Mouse (Mus musculus): ENCODE data around the gene Ccdc191. TPM values are rescaled to one million over a fixed set of nuclear protein-coding genes. Genes with fewer than 3 reads are reported as not detected.

Gene Ccdc191
- polyA plus RNA-seq, 2 experiments: 4.4 to 6.2 TPM

- Histone ChIP-seq H3K4me2 (replicated peaks; ENCODE audit: low read depth, low read length, severe bottlenecking) (no peak overlapping the region), H3K27ac (replicated peaks; ENCODE audit: low read depth, low read length) (no peak overlapping the region), H3K4me3 (replicated peaks; ENCODE audit: low read length) (no peak overlapping the region), H3K9ac (ENCODE audit: low read depth, low read length, severe bottlenecking) (no peak overlapping the region), H3K9me3 (ENCODE audit: control insufficient read depth, low read length) (no peaks in the 10 kb centered on the region), H3K4me1 (ENCODE audit: control insufficient read depth, insufficient read depth, low read length) (no peaks in the 10 kb centered on the region; the same call in 1 of the 2 replicates), H3K36me3 (ENCODE audit: control insufficient read depth, insufficient read depth, low read length) (no peaks in the 10 kb centered on the region), H3K27me3 (ENCODE audit: control insufficient read depth, insufficient read depth, low read length) (no peaks in the 10 kb centered on the region)
- 64% methylated on average over 3 of the region's 3 CpGs for WGBS
- DNase-seq (ENCODE audit: low spot score): no peak
- TF ChIP-seq POLR2A (IDR thresholded peaks at IDR 0.05; ENCODE audit: borderline replicate concordance, extremely low read depth, insufficient read depth, insufficient read length): no peak
- no peak for ATAC-seq (ENCODE audit: low FRiP score, low read depth)
These were observed 46.3 kb downstream of the Ccdc191 start for GRCm38 (mm10) chr16:43935892-43936291.

GRCm38 (mm10) chr16:43940846-43941245 lies 51.2 kb downstream of the Ccdc191 start:
- Histone ChIP-seq H3K4me3 (replicated peaks; ENCODE audit: low read length) (no peak overlapping the region), H3K27ac (replicated peaks; ENCODE audit: low read depth, low read length) (no peak overlapping the region), H3K4me2 (replicated peaks; ENCODE audit: low read depth, low read length, severe bottlenecking) (no peak overlapping the region), H3K9me3 (ENCODE audit: control insufficient read depth, low read length) (no peaks in the 10 kb centered on the region), H3K9ac (ENCODE audit: low read depth, low read length, severe bottlenecking) (no peak overlapping the region), H3K27me3 (ENCODE audit: control insufficient read depth, insufficient read depth, low read length) (no peaks in the 10 kb centered on the region), H3K4me1 (ENCODE audit: control insufficient read depth, insufficient read depth, low read length) (no peaks in the 10 kb centered on the region; the same call in 1 of the 2 replicates), H3K36me3 (ENCODE audit: control insufficient read depth, insufficient read depth, low read length) (no peaks in the 10 kb centered on the region)
- TF ChIP-seq POLR2A (IDR thresholded peaks at IDR 0.05; ENCODE audit: borderline replicate concordance, extremely low read depth, insufficient read depth, insufficient read length): no peak
- DNase-seq (ENCODE audit: low spot score) (no peak), ATAC-seq (ENCODE audit: low FRiP score, low read depth) (no peak)
- WGBS: 32% methylated on average over 4 of the region's 4 CpGs

DNA sequence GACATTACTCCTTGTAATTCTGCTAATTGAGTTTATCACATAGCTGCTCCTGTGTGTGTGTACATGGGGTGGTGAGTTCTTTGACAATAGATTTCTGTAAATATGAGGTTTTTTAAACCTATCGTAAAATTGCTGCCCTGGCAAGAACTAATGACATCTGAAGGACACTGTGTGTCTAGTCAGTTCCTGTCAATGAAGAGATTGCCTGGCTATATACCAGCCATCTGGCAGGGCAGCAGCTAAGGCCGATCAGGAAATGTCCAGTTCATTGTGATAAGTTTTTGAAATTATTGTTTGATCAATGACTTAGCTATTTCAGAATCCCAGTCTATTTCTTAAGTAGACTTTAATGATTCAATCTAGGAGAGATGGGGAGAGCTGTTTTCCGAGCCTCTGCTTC lies 55.8 kb downstream of the Ccdc191 start:
- no peak for TF ChIP-seq POLR2A (IDR thresholded peaks at IDR 0.05; ENCODE audit: borderline replicate concordance, extremely low read depth, insufficient read depth, insufficient read length)
- H3K27me3 ChIP-seq (ENCODE audit: control insufficient read depth, insufficient read depth, low read length): no peaks in the 10 kb centered on the region
- ATAC-seq (ENCODE audit: low FRiP score, low read depth) (no peak), DNase-seq (ENCODE audit: low spot score) (no peak)
- 86% methylated on average over 3 of the region's 3 CpGs for WGBS
- H3K9me3 ChIP-seq (ENCODE audit: control insufficient read depth, low read length): no peaks in the 10 kb centered on the region
- H3K9ac ChIP-seq (ENCODE audit: low read depth, low read length, severe bottlenecking): no peak overlapping the region
- no peak overlapping the region for H3K27ac ChIP-seq (replicated peaks; ENCODE audit: low read depth, low read length)
- H3K36me3 ChIP-seq (ENCODE audit: control insufficient read depth, insufficient read depth, low read length): no peaks in the 10 kb centered on the region
- no peaks in the 10 kb centered on the region; the same call in 1 of the 2 replicates for H3K4me1 ChIP-seq (ENCODE audit: control insufficient read depth, insufficient read depth, low read length)
- no peak overlapping the region for H3K4me2 ChIP-seq (replicated peaks; ENCODE audit: low read depth, low read length, severe bottlenecking)
- no peak overlapping the region for H3K4me3 ChIP-seq (replicated peaks; ENCODE audit: low read length)

- no peak for ATAC-seq (ENCODE audit: low FRiP score, low read depth)
- Histone ChIP-seq H3K9me3 (ENCODE audit: control insufficient read depth, low read length) (no peaks in the 10 kb centered on the region), H3K4me1 (ENCODE audit: control insufficient read depth, insufficient read depth, low read length) (no peaks in the 10 kb centered on the region; the same call in 1 of the 2 replicates), H3K9ac (ENCODE audit: low read depth, low read length, severe bottlenecking) (no peak overlapping the region), H3K4me3 (replicated peaks; ENCODE audit: low read length) (no peak overlapping the region), H3K27me3 (ENCODE audit: control insufficient read depth, insufficient read depth, low read length) (no peaks in the 10 kb centered on the region), H3K36me3 (ENCODE audit: control insufficient read depth, insufficient read depth, low read length) (no peaks in the 10 kb centered on the region), H3K27ac (replicated peaks; ENCODE audit: low read depth, low read length) (no peak overlapping the region), H3K4me2 (replicated peaks; ENCODE audit: low read depth, low read length, severe bottlenecking) (no peak overlapping the region)
- WGBS: 64% methylated on average over 3 of the region's 3 CpGs
- TF ChIP-seq POLR2A (IDR thresholded peaks at IDR 0.05; ENCODE audit: borderline replicate concordance, extremely low read depth, insufficient read depth, insufficient read length): no peak
- DNase-seq (ENCODE audit: low spot score): no peak
These were observed 56.3 kb downstream of the Ccdc191 start for GRCm38 (mm10) chr16:43945869-43946268.

DNA sequence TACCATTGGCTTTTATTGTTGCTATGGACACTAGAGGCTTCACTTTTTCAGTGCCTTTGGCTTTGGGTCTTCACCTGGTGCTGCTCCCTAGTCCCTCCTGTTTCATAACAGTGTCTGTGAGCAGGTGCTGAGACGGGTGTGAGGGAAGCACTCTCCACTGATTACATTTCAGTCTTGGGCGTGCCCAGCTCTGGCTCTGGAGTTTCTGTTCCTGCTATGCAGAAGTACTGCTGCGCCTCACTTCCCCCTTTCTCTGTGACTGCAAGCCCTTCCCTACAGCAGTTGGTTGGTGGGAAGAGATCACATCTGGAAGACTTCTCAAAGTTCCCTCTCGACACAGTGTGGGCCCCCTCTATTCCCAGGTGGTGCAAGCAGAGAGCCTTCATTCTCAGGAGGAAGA lies 62.0 kb downstream of the Ccdc191 start:
- Histone ChIP-seq H3K27ac (replicated peaks; ENCODE audit: low read depth, low read length) (no peak overlapping the region), H3K4me2 (replicated peaks; ENCODE audit: low read depth, low read length, severe bottlenecking) (no peak overlapping the region), H3K9ac (ENCODE audit: low read depth, low read length, severe bottlenecking) (no peak overlapping the region), H3K27me3 (ENCODE audit: control insufficient read depth, insufficient read depth, low read length) (no peaks in the 10 kb centered on the region), H3K4me3 (replicated peaks; ENCODE audit: low read length) (no peak overlapping the region), H3K4me1 (ENCODE audit: control insufficient read depth, insufficient read depth, low read length) (no peaks in the 10 kb centered on the region), H3K36me3 (ENCODE audit: control insufficient read depth, insufficient read depth, low read length) (no peaks in the 10 kb centered on the region), H3K9me3 (ENCODE audit: control insufficient read depth, low read length) (no peaks in the 10 kb centered on the region)
- ATAC-seq (ENCODE audit: low FRiP score, low read depth) (no peak), DNase-seq (ENCODE audit: low spot score) (no peak)
- no peak for TF ChIP-seq POLR2A (IDR thresholded peaks at IDR 0.05; ENCODE audit: borderline replicate concordance, extremely low read depth, insufficient read depth, insufficient read length)
- 69% methylated on average over 4 of the region's 4 CpGs for WGBS

- WGBS: 70% methylated on average over 6 of the region's 6 CpGs
These were observed 65.3 kb downstream of the Ccdc191 start for GRCm38 (mm10) chr16:43954913-43955312.

More at GRCm38 (mm10) chr16:43954913-43955312, 65.3 kb downstream of the Ccdc191 start:
- no peaks in the 10 kb centered on the region for H3K9me3 ChIP-seq (ENCODE audit: control insufficient read depth, low read length)
- H3K4me3 ChIP-seq (replicated peaks; ENCODE audit: low read length): no peak overlapping the region
- H3K4me2 ChIP-seq (replicated peaks; ENCODE audit: low read depth, low read length, severe bottlenecking): no peak overlapping the region
- no peaks in the 10 kb centered on the region for H3K27me3 ChIP-seq (ENCODE audit: control insufficient read depth, insufficient read depth, low read length)
- no peak for DNase-seq (ENCODE audit: low spot score)
- no peak for ATAC-seq (ENCODE audit: low FRiP score, low read depth)
- H3K27ac ChIP-seq (replicated peaks; ENCODE audit: low read depth, low read length): no peak overlapping the region
- H3K9ac ChIP-seq (ENCODE audit: low read depth, low read length, severe bottlenecking): no peak overlapping the region
- H3K4me1 ChIP-seq (ENCODE audit: control insufficient read depth, insufficient read depth, low read length): no peaks in the 10 kb centered on the region
- TF ChIP-seq POLR2A (IDR thresholded peaks at IDR 0.05; ENCODE audit: borderline replicate concordance, extremely low read depth, insufficient read depth, insufficient read length): no peak
- H3K36me3 ChIP-seq (ENCODE audit: control insufficient read depth, insufficient read depth, low read length): no peaks in the 10 kb centered on the region
